Mouse (Mus musculus): ENCODE data around the gene Srsf2.
"Not testable (repeated sequence)": the region's sequence is repeated elsewhere in the genome, so short reads cannot be mapped to it uniquely, and the experiment has no call there.

Gene Srsf2

DNA sequence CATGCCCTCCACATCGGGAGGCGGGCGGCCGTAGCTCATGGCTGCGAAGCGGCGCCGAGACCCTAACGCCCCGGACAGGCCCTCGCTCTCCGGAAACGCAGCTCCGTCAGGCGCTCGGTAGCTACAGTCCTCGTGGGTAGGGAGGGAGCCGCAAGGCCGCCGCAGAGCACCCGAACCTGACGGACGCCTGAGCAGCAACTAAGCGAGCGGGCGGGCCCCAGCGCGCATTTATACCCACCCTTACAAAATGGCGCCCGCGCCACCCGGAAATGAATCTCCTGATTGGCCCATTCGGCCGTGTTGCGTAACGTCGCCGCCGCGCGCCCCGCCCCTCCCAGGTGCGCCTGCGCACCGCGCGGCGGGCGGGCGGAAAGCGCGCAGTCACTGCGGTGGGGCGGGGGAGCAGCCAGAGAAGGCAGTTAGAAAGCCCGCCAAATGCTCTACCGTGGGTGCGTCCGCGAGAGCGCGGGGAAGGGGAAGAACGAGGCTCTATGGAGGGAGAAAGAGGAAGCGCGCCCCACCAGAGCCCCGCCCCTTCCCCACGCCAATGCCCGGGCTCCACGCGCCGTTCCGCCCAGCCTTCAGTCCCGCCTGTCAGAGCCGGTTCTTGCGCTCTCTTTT, at the start of gene Srsf2:
Gene Srsf2 (minus strand): TSS at position 204 of the 621 bp plus-strand sequence.
- DNase-seq (ENCODE audit: low spot score in 2 of 2), result peak; percentile 93 to 97

DNA sequence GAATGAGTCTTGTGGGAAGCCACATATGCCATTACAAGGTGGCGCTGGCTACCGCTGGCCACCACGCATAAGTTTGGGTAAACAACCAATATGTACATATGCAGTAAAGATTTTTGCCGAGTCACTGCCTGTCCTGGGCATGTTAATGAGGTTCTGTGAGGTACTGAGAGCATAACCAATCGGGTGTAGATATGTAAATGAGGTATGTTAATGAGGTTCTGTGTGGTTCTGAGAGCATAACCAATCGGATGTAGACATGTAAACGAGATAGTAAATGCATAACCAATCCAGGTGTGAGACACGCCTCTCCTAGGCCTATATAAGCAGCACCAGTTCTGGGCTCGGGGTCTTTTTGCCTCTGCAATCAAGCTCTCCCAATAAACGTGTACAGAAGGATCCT, 49.7 kb upstream of the Srsf2 start:
- DNase-seq (ENCODE audit: low spot score in 2 of 2), result not testable (repeated sequence)

DNA sequence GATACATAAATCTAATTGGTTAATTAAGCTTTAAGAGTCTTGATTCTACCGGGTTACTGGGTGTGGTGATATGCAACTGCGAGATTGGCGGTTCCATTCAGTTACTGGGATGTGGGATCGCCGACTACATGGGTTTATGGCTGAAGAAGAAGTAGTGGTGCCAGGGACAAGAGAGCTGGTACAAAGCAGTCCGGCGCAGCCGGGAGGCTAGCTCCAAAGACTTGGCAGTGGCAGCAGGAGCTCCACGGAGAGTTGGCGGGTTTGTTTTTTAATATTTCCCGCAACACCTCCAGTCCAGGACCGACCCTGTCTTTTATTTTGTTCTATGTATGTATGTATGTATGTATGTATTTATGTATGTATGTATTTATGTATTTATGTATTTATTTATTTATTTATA, 46.4 kb upstream of the Srsf2 start:
- no peak for DNase-seq (ENCODE audit: low spot score in 2 of 2)

DNA sequence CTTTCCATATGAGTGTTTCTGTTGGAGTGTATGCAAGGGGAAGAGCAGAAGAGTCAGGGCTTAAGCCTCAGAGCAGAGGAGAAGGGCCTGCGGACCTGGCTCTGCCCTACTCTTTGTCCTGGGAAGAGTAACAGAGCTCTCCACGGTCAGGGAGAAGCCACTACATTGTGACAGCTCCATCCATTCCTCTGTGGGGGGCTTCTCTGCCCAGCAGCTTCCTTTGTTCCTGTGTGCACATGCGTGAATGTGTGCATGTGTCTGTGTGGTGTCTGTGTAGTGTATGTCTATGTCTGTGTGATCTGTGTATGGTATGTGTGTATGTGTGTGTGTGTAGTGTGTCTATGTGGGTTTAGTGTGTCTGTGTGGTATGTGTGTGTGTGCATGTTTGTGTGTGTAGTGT, 42.5 kb upstream of the Srsf2 start:
- no peak for DNase-seq (ENCODE audit: low spot score in 2 of 2)

DNA sequence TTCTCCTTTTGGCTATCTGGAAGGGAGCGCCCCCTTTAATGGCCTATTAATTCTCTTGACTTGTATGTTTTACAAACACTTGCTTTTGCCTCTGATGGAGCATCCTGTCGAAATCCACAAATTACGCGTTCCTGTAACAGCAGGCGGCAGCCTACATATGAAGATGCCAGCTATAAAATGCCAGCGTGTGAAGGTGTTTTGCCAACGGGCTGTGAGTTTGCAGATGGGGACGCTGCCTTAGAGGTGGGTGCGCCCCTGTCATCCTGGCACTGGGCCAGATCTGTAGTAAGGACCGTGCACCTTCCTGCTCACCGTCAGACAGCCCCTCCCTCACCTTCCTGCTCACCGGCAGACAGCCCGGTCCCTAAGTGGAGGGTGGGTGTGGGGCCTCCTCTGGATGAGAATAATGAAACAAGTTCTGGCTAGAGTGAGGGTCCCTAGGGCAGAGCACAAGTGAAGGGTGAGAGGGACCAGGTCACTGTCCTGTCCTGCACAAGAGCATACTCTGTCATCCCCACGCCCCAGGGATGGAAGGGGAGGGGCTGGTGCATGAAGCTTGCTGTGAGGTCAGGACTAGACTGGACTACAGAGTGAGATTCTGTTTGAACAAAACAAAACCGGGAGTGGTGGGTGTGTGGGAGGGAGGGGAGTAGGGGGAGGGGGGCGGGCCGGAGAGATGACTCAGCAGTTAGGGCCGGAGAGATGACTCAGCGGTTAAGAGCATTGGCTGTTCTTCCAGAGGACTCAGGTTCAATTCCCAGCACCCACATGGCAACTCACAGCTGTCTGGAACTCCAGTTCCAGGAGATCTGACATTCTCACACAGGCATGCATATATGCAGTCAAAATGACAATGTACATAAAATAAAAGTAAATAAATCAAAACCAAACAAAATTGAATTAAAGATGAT, 40.9 kb upstream of the Srsf2 start:
- DNase-seq (ENCODE audit: low spot score in 2 of 2), result peak in 1 of 2 experiments; percentile 51

DNA sequence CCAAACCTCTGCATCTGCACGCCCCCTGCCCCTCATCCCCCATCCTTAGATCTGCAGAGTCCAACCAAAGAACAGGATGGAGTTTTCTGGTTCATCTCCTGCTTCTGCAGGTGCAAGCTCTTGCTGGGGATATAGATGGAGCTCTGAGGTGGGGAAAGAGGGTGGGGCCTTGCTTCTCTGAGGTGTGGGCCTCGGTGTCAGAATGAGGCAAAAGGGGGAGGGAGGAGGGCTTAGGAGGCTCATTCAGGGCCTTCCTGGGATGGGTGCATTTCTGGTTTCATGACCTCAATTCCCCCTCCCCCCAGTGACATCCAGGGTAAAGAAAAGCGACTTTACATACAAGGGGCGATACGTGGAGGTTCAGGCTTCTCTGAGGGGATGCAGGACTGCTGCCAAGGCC, 34.2 kb upstream of the Srsf2 start:
- DNase-seq (ENCODE audit: low spot score in 2 of 2), result no peak

DNA sequence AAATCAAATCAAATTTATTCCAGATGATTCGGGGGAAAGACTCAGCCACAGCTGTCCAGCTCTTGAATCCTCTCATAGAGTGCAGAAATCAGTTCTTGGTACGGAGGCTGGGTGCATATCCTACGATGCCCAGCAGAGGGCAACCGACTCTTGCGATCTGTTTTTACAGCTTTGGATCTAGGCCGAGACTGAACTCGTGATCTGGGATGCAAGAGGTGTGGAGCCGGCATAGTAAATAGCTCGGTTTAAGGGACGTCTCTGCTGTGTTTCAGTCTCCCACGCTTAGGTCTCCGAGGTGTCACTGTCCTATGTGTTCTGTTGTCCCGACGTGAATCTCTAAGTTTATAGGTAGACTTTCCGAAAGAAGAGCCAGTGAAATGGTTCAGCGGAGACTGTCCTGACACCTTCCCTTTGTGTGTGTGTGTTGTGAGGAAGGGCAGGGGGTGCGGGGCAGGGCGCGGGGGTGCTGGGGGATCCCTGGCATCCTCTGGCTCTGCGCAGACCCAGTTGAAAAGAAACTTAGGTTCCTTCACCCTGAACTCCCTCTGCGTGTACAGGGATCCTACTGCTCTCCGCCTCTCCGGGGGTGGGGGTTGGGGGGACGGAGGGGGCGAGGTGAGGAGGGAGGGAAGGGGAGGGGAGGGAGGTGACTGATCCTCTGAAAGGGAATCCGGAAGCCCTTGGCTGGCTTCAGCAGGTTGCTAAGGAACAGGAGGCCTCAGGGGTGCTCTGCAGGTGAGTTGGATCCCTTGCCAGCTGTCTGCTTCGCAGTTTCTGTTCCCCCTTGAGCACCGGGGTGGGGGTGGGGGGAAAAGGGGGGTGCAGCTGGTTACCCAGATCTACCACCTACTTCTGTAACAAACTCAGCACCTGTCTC, 32.6 kb upstream of the Srsf2 start:
- peak in 1 of 2 experiments; percentile 88 for DNase-seq (ENCODE audit: low spot score in 2 of 2)

DNA sequence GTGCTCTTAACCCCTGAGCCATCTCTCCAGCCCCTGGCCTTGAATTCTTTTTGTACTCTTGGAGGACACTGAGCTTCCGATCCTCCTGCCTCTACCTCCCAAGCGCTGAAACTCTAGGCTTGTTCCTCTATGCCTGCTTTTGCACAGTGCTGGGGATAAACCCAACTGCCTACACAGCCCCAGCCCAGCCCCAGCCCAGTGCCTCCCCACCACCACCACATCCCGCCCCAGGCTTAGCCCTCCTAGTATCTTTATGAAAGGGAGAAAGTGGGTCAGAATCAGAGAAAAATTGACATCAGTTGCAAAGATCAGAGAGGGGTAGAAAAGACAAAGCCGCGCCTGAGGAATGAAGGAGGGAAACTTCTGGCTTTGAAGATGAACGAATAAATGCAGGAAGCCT, 31.2 kb upstream of the Srsf2 start:
- DNase-seq (ENCODE audit: low spot score in 2 of 2), result no peak

DNA sequence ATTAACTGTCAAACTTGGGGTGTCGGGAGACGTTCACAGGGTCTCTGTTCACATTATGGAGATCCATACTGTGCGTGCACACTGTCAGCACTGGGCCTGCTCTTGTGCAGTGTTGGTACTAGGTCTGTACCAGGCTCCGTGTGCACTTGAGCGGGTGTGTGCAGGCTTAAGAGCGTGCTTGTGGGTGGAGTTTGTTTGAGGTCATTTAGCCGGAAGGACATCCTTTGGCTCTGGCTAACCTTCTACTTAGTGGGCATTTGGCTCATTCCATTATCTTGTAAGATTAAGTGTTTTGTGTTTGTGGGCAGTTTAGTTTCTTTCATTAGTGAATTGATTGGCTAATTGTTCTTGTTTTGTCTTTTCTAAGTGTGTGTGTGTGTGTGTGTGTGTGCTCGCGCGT, 29.6 kb upstream of the Srsf2 start:
- DNase-seq (ENCODE audit: low spot score in 2 of 2), result no peak

DNA sequence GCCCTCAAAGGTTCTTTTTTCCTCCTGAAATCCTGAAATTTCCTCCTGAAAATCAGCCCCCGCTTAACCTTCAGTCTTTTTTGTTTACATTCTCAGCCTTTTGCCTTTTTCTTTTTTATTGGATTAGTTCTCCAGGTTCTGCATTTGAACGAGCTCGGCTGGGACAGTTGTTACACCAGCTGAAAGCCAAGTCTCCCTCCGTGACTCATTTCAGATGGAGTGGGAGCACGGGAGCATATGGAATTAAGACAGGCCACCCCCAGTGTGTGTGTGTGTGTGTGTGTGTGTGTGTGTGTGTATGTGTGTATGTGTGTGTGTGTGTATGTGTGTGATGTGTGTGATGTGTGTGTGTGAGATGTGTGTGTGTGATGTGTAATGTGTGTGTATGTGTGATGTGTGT, 28.5 kb upstream of the Srsf2 start:
- peak in 1 of 2 experiments; percentile 44 for DNase-seq (ENCODE audit: low spot score in 2 of 2)

DNA sequence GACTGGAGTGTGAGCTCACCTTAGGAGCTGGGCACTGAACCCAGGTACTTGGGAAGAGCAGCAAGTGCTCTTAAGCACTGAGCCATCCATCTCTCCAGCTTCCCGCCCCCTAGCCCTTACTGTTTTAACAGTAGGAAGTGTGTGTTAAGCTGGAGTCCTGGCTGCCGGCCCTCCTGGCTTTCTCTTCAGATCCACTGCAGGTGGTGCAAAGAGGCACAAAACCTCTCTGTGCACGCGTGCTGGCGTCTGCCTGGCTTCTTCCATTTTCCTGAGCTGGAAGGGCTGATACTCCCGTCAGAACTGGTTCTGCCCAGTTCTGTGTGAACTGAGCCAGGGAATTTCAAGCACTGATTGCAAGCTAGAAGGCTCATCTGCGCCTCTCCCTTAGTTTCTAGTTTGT, 27.9 kb upstream of the Srsf2 start:
- DNase-seq (ENCODE audit: low spot score in 2 of 2), result peak in 1 of 2 experiments; percentile 42

DNA sequence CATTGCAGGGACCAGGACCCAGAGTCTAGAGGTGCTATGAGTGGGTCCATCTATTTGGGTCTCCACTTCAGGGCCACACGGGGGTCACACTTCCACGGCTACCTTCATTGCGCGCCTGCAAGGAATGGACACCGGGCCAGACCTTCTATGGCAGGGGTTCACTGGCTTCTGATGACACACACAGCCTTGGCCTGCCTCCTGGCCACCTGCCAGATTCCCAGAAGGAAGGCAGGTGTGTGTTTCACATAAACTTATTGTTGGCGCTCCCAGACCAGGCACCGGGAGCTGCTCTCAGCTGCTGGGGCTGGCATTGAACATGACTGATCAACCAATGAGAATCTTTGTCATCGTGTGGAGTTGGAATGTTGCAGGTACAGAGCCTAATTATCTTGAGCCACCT, 25.6 kb upstream of the Srsf2 start:
- no peak for DNase-seq (ENCODE audit: low spot score in 2 of 2)

DNA sequence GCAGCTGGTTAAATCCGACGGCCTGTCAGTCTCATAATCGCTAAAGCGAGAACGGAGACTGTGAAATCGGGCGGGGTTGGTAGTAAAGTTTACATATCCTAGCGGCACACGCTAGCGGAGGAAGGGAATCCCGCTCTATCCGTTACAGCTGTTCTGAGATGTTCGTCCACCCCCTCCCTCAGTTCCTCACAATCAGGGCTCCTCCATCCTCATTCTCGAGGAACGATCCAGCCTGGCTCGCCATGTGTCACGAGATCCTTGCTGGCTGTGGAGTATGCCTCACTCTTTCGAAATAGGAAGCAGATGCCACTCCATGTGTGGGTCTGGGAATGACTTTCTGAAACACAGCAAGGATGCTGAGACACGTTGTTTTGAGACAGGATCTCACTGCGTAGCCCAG, 21.1 kb upstream of the Srsf2 start:
- DNase-seq (ENCODE audit: low spot score in 2 of 2), result peak in 1 of 2 experiments; percentile 52

DNA sequence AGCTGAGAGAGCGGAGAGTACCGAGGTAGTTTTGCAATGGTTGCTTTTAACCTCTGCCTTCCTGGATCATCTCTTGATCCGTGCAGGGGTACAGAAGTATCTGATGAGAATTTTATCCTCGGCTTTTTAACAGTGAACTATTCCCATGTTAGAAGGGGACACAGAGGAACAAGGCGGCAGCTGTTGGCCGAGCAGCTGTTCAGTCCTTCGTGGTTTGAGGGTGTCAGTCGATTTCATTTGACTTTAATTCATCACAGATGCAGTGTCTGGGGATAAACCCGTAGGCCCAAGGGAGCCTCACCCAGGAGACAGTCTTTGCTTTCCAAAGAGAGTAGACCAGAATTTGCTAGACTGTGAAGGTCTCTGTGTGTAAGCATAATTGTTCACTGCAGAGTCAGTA, 18.6 kb upstream of the Srsf2 start:
- no peak for DNase-seq (ENCODE audit: low spot score in 2 of 2)

DNA sequence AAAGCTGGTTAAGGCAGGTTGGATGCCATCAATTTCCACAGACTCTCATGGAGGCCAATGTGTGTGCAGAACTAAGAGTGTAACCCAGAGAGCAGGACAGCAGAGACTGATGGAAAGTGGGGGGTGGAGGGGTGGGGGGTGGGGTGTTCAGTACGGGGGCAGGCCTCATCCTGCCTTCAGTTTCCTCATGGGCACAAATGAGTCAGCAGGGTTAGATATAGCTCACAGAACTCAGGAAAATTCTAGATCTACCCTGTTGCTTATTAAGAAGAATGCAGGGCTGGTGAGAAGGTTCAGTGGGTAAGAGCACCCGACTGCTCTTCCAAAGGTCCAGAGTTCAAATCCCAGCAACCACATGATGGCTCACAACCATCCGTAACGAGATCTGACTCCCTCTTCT, 16.7 kb upstream of the Srsf2 start:
- no peak for DNase-seq (ENCODE audit: low spot score in 2 of 2)

DNA sequence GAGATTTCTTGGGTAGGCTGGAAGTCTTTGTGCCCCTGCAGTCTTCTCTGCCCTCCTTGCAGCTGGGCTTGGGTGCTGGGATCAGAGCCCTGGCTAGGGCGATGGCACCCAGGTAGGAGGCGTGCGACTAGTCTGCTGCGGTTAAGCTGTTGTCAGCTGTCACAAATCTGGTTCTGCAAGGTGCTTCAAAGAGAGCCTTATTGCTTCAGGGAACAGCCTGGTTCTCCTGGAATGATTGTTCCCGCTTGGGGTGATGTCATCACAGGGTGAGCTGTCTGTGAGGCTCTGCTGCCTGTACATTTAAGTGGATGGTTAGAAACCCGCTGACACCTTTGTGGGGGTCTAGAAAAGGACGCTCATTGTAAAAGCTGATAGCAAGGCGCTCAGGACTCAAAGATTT, 16.3 kb upstream of the Srsf2 start:
- no peak for DNase-seq (ENCODE audit: low spot score in 2 of 2)

DNA sequence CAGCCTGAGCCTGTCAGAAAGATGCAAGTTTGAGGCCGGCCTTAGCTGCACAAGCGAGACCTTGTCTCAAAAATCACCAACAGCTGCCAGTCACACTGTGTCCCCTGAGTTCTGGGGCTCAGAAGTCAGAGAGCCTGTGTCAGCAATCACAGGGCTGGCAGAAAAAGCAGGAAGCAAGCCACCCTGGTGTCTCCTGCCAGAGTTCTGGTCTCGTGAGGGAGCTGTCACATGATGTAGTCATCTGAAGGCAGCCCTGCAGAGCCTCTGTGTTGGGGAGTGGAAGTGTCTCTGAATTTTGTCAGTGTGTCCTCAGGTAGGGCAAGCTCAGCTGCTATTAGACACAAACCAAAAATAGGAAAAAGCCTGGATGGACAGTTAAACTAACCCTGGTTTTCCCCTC, 15.2 kb upstream of the Srsf2 start:
- peak in 1 of 2 experiments; percentile 32 for DNase-seq (ENCODE audit: low spot score in 2 of 2)

DNA sequence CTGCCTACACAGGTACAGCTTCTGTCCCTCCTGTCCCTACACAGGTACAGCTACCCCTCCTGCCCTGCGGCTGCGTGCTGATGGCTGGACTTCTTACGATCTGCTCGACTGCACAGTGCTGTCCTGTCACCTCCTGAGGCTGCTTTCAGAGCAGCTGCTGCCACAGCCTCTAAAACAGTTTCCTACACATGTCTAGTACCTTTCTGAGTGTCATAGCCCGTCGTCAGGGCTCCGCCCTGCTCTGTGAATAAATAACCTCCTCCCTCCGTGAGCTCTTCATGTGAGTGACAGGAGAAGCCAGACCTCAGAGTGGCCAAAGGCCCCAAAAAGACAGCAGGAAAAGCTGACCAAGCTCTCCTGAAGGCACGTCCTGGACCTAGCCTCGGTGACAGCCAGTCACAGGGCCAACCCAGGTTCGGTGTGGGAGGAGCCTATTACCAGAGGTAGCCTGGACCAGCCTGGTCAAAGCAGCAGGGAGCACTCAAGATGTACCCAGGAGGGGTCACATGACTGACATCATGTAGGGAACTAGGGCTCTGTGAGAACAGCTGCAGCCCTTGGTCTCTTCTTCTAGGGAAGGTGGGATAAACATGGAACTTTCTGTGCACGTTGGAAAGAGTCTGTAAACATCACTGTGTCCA, 13.2 kb upstream of the Srsf2 start:
- DNase-seq (ENCODE audit: low spot score in 2 of 2), result no peak

DNA sequence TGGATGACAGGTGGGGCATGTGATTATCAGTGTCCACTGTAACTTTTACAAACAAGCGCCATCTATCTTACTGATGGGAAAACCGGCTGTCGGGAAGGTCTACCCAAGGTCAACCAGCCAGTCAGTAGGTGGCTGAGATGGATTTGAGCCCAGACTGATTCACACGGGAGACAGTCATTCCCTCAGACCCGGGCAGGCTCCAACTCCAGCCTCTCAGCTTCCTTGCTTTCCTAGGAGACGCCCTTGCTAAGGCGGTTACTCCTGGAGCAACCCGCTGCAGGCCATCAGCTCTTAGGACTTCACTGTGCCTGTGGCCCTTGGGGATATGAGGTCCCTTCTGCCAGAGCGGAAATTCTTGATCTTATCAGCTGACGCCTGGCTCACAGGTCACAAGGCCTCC, 11.6 kb upstream of the Srsf2 start:
- DNase-seq (ENCODE audit: low spot score in 2 of 2), result no peak

DNA sequence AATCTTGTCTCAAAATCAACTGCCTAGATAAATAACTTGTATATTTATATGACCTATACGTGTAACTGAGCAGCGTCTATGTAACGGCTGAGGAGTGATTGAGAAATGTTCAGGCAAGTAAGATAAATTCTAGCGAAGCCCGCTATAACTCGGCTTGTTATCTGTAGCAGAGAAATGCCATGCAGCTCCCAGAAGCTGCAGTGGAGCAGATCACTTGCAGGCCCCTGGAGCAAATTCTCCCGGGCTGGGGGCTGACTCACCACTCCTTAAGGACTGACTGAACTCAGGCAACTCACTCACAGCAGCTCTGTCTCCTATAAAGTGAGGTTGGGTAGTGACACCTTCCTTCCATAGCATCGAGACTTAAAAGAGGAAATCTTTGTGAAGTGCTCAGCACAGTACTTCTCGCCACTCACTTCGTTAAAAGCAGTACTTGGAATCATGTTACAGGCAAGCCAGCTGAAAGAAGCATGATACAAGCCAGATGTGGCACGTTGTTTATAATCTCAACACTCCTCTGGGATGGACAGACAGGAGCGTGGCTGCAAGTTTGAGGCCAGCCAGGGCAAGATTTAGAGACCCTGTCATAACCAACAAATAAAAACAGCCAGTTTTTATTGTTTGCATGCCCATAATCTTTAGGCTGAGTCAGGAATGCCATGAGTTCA, 4.4 kb upstream of the Srsf2 start:
- DNase-seq (ENCODE audit: low spot score in 2 of 2), result no peak

DNA sequence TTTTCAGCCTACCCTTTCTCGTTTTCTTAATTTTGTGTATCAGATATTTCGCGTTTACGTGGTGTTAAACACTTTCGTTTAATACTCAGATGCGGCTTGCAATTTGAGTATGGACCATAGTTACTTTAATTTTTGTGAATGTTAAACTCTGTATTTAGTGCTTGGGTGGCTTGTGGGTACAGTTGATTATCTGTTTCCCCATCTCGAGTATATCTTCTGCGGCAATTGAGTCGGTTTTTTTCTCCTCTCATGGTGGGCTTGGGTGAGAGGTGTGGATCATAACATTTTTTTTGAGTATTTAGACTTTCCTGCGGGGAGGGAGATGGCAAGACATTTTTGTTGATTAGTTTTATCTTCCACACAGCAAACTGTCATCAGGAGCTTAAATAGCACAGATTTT, 1.4 kb upstream of the Srsf2 start:
- no peak for DNase-seq (ENCODE audit: low spot score in 2 of 2)
